Mouse (Mus musculus): ENCODE data around the gene Slc10a2. TPM values are rescaled to one million over a fixed set of nuclear protein-coding genes. Genes with fewer than 3 reads are reported as not detected.

The Slc10a2 gene
- not detected in 2 replicates for polyA plus RNA-seq (2012; rRNA removed)

GRCm38 (mm10) chr8:5105186-5105585 lies at the start of gene Slc10a2:
TSS of gene Slc10a2 (minus strand) at chr8:5105351.

